ENCODE assay signal across 8 mouse cellular contexts in the genomic region with DNA sequence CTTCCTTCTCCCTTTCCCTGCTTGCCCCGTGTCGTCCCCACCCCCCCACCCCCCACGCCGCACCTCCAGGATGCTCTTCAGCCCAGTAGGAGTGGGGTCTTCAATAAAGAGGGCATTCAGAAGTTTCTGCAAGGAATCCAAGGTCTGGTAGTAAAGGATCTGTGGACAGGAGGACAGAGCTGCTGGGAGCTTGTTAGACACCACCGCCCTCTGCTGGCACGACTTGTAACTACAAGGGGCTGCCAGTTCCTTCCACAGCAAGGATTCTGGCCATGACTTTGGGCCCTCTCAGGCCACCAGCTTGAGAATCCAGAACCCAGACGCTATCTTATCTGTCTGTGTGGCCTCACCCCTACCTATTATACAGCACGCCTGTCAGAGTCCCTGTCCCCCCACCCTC. TPM values are rescaled to one million over a fixed set of nuclear protein-coding genes. Genes with fewer than 3 reads are reported as not detected.
DNase-seq lines count a peak whose midpoint lies in the region; ATAC-seq and TF ChIP-seq lines count a peak whose summit lies in the region.

No protein-coding gene starts in this region.

- peak overlapping the region; percentile 16; the same call in 1 of the 2 replicates for H3K4me3 ChIP-seq in hindbrain, embryonic 10.5 days
- H3K4me3 ChIP-seq in hindbrain, embryonic 12.5 days: no peak overlapping the region
- 0 out of 2 replicates have a peak overlapping the region, but pooled peaks have one; percentile 33 for H3K4me3 ChIP-seq in embryonic facial prominence, embryonic 10.5 days
- H3K4me3 ChIP-seq in kidney, embryonic 15.5 days (replicated peaks): 0 out of 2 replicates have a peak overlapping the region, but pooled peaks have one; percentile 5
- H3K4me3 ChIP-seq in limb, embryonic 15.5 days: no peak overlapping the region
- no peak overlapping the region for H3K4me3 ChIP-seq in midbrain, postnatal 0 days (ENCODE audit: low read depth, low read length)

- no peak overlapping the region for H3K9ac ChIP-seq in hindbrain, embryonic 12.5 days
- no peak overlapping the region for H3K9ac ChIP-seq in kidney, embryonic 15.5 days
- H3K9ac ChIP-seq in limb, embryonic 15.5 days: no peak overlapping the region
- no peak overlapping the region for H3K9ac ChIP-seq in midbrain, postnatal 0 days (replicated peaks; ENCODE audit: low read length, poor library complexity, severe bottlenecking)

- no peaks in the 10 kb centered on the region for H3K36me3 ChIP-seq in hindbrain, embryonic 10.5 days
- H3K36me3 ChIP-seq in hindbrain, embryonic 12.5 days: no peaks in the 10 kb centered on the region
- no peaks in the 10 kb centered on the region for H3K36me3 ChIP-seq in embryonic facial prominence, embryonic 10.5 days (replicated peaks)
- no peaks in the 10 kb centered on the region for H3K36me3 ChIP-seq in kidney, embryonic 15.5 days
- no peaks in the 10 kb centered on the region for H3K36me3 ChIP-seq in limb, embryonic 15.5 days
- no peaks in the 10 kb centered on the region for H3K36me3 ChIP-seq in midbrain, postnatal 0 days (ENCODE audit: insufficient read depth, low read length)

- no peak overlapping the region; the same call in 1 of the 2 replicates for H3K27ac ChIP-seq in hindbrain, embryonic 10.5 days
- no peak overlapping the region for H3K27ac ChIP-seq in hindbrain, embryonic 12.5 days
- H3K27ac ChIP-seq in embryonic facial prominence, embryonic 10.5 days (replicated peaks): no peak overlapping the region
- no peak overlapping the region for H3K27ac ChIP-seq in kidney, embryonic 15.5 days
- no peak overlapping the region for H3K27ac ChIP-seq in limb, embryonic 15.5 days
- H3K27ac ChIP-seq in midbrain, postnatal 0 days (ENCODE audit: low read depth, low read length): no peak overlapping the region

- no peak for ATAC-seq in hindbrain, embryonic 12.5 days (ENCODE audit: low FRiP score)
- peak; percentile 40; the same call in 1 of the 2 replicates for ATAC-seq in kidney, embryonic 15.5 days (replicated peaks; ENCODE audit: low FRiP score)
- ATAC-seq in limb, embryonic 15.5 days (ENCODE audit: insufficient number of reproducible peaks, low FRiP score, low TSS enrichment, low read depth): no peak
- peak; percentile 48; the same call in 1 of the 2 replicates for ATAC-seq in midbrain, postnatal 0 days (ENCODE audit: low FRiP score)

- no peaks in the 10 kb centered on the region for H3K9me3 ChIP-seq in hindbrain, embryonic 10.5 days
- H3K9me3 ChIP-seq in hindbrain, embryonic 12.5 days (replicated peaks): no peaks in the 10 kb centered on the region
- H3K9me3 ChIP-seq in embryonic facial prominence, embryonic 10.5 days: no peaks in the 10 kb centered on the region
- no peaks in the 10 kb centered on the region for H3K9me3 ChIP-seq in kidney, embryonic 15.5 days (replicated peaks)
- H3K9me3 ChIP-seq in limb, embryonic 15.5 days: no peaks in the 10 kb centered on the region
- no peaks in the 10 kb centered on the region for H3K9me3 ChIP-seq in midbrain, postnatal 0 days (ENCODE audit: low read length)

- H3K4me2 ChIP-seq in hindbrain, embryonic 12.5 days (replicated peaks): no peak overlapping the region; the same call in 1 of the 2 replicates
- peak overlapping the region; percentile 46 for H3K4me2 ChIP-seq in kidney, embryonic 15.5 days
- H3K4me2 ChIP-seq in limb, embryonic 15.5 days: peak overlapping the region; percentile 26; the same call in 1 of the 2 replicates
- peak overlapping the region; percentile 34 for H3K4me2 ChIP-seq in midbrain, postnatal 0 days (ENCODE audit: low read depth, low read length, poor library complexity, severe bottlenecking)

- peak; percentile 85 for DNase-seq in hindbrain, embryonic 10.5 days (ENCODE audit: low spot score)
- DNase-seq in embryonic facial prominence, embryonic 10.5 days (ENCODE audit: low spot score): peak; percentile 87
- DNase-seq in heart, adult 8-10 months (ENCODE audit: low spot score): peak; percentile 67
- DNase-seq in midbrain, postnatal 0 days (ENCODE audit: low spot score): peak; percentile 80
- DNase-seq in spleen, postnatal 14 days (ENCODE audit: low spot score in 2 of 2): peak; percentile 48 to 71

- peaks cover 31% of the 10 kb centered on the region for H3K4me1 ChIP-seq in hindbrain, embryonic 10.5 days (replicated peaks)
- peaks cover 9% of the 10 kb centered on the region; the same call in 1 of the 2 replicates for H3K4me1 ChIP-seq in hindbrain, embryonic 12.5 days
- peaks cover 16% of the 10 kb centered on the region for H3K4me1 ChIP-seq in embryonic facial prominence, embryonic 10.5 days
- H3K4me1 ChIP-seq in kidney, embryonic 15.5 days: peaks cover 14% of the 10 kb centered on the region
- H3K4me1 ChIP-seq in limb, embryonic 15.5 days: peaks cover 4% of the 10 kb centered on the region; the same call in 1 of the 2 replicates
- peaks cover 13% of the 10 kb centered on the region for H3K4me1 ChIP-seq in midbrain, postnatal 0 days (ENCODE audit: insufficient read depth, low read length)

- peak; percentile 95 for TF ChIP-seq CTCF in midbrain, postnatal 0 days (IDR thresholded peaks at IDR 0.05)

- 0 out of 2 replicates have a peak, but pooled peaks cover 17% of the 10 kb centered on the region for H3K27me3 ChIP-seq in hindbrain, embryonic 10.5 days (ENCODE audit: insufficient read depth, poor library complexity, severe bottlenecking)
- 0 out of 2 replicates have a peak, but pooled peaks cover 5% of the 10 kb centered on the region for H3K27me3 ChIP-seq in hindbrain, embryonic 12.5 days
- H3K27me3 ChIP-seq in embryonic facial prominence, embryonic 10.5 days (replicated peaks; ENCODE audit: low read depth, poor library complexity, severe bottlenecking): 0 out of 2 replicates have a peak, but pooled peaks cover 4% of the 10 kb centered on the region
- H3K27me3 ChIP-seq in kidney, embryonic 15.5 days: no peaks in the 10 kb centered on the region; the same call in 1 of the 2 replicates
- no peaks in the 10 kb centered on the region for H3K27me3 ChIP-seq in limb, embryonic 15.5 days
- H3K27me3 ChIP-seq in midbrain, postnatal 0 days (ENCODE audit: insufficient read depth, low read length): no peaks in the 10 kb centered on the region

- whole genome bisulfite sequencing in hindbrain, embryonic 10.5 days: 2% methylated on average over 8 of the region's 8 CpGs
- WGBS in hindbrain, embryonic 12.5 days: 4% methylated on average over 8 of the region's 8 CpGs
- 2% methylated on average over 8 of the region's 8 CpGs for WGBS in embryonic facial prominence, embryonic 10.5 days
- 0% methylated on average over 8 of the region's 8 CpGs for WGBS in kidney, embryonic 15.5 days
- 3% methylated on average over 8 of the region's 8 CpGs for WGBS in limb, embryonic 15.5 days
- 0% methylated on average over 6 of the region's 8 CpGs for WGBS in midbrain, postnatal 0 days

RNA-seq across cellular contexts. Expression of gene Mroh7, which starts 22.3 kb away (rescaled TPM):
- not detected in 2 replicates for polyA plus RNA-seq in hindbrain, embryonic 10.5 days (2016; fragmentation: Nextera tagmentation; extraction: Ambion mirVana)
- 0.81 and 0.91 TPM in 2 replicates for polyA plus RNA-seq in hindbrain, embryonic 12.5 days (2016; fragmentation: Nextera tagmentation; extraction: Ambion mirVana)
- 0.05 and 0.08 TPM in 2 replicates for polyA plus RNA-seq in embryonic facial prominence, embryonic 10.5 days (2016; fragmentation: Nextera tagmentation; extraction: Ambion mirVana)
- 1 to 10 TPM in 1 of 4 experiments, under 1 TPM in 3; 0.25 to 1.7 (median 0.40) TPM for total RNA-seq in heart, adult 8-10 months (2022)
- polyA plus RNA-seq in kidney, embryonic 15.5 days (2015; fragmentation: Nextera tagmentation; extraction: Ambion mirVana): 0.52 and 0.57 TPM in 2 replicates
- polyA plus RNA-seq in limb, embryonic 15.5 days (2015; fragmentation: Nextera tagmentation; extraction: Ambion mirVana): 0.15 and 0.29 TPM in 2 replicates
- total RNA-seq in midbrain, postnatal 0 days (2014; rRNA removed): 1.1 and 1.3 TPM in 2 replicates
- 0.59 and 0.64 TPM in 2 replicates for polyA plus RNA-seq in midbrain, postnatal 0 days (2015; fragmentation: Nextera tagmentation; extraction: Ambion mirVana)

RNA-seq across cellular contexts. Expression of gene Fam151a, which starts 25.3 kb away (rescaled TPM):
- not detected in 2 replicates for polyA plus RNA-seq in hindbrain, embryonic 10.5 days (2016; fragmentation: Nextera tagmentation; extraction: Ambion mirVana)
- not detected in 2 replicates for polyA plus RNA-seq in hindbrain, embryonic 12.5 days (2016; fragmentation: Nextera tagmentation; extraction: Ambion mirVana)
- polyA plus RNA-seq in embryonic facial prominence, embryonic 10.5 days (2016; fragmentation: Nextera tagmentation; extraction: Ambion mirVana): 0.11 and 0.40 TPM in 2 replicates
- under 1 TPM; 0.14 to 0.47 (median 0.19) TPM for total RNA-seq in heart, adult 8-10 months (2022)
- 5.3 and 5.7 TPM in 2 replicates for polyA plus RNA-seq in kidney, embryonic 15.5 days (2015; fragmentation: Nextera tagmentation; extraction: Ambion mirVana)
- polyA plus RNA-seq in limb, embryonic 15.5 days (2015; fragmentation: Nextera tagmentation; extraction: Ambion mirVana): 0.57 and 0.65 TPM in 2 replicates
- not detected in 2 replicates for total RNA-seq in midbrain, postnatal 0 days (2014; rRNA removed)
- not detected in 2 replicates for polyA plus RNA-seq in midbrain, postnatal 0 days (2015; fragmentation: Nextera tagmentation; extraction: Ambion mirVana)

RNA-seq across cellular contexts. Expression of gene Ttc4, which starts 29.7 kb away (rescaled TPM):
- polyA plus RNA-seq in hindbrain, embryonic 10.5 days (2016; fragmentation: Nextera tagmentation; extraction: Ambion mirVana): 100 and 107 TPM in 2 replicates
- polyA plus RNA-seq in hindbrain, embryonic 12.5 days (2016; fragmentation: Nextera tagmentation; extraction: Ambion mirVana): 97.6 and 99.6 TPM in 2 replicates
- polyA plus RNA-seq in embryonic facial prominence, embryonic 10.5 days (2016; fragmentation: Nextera tagmentation; extraction: Ambion mirVana): 107 and 117 TPM in 2 replicates
- total RNA-seq in heart, adult 8-10 months (2022): 10 to 100 TPM; 17.1 to 20.9 (median 19.0) TPM
- 98.1 and 104 TPM in 2 replicates for polyA plus RNA-seq in kidney, embryonic 15.5 days (2015; fragmentation: Nextera tagmentation; extraction: Ambion mirVana)
- 89.0 and 92.3 TPM in 2 replicates for polyA plus RNA-seq in limb, embryonic 15.5 days (2015; fragmentation: Nextera tagmentation; extraction: Ambion mirVana)
- 121 and 127 TPM in 2 replicates for total RNA-seq in midbrain, postnatal 0 days (2014; rRNA removed)
- polyA plus RNA-seq in midbrain, postnatal 0 days (2015; fragmentation: Nextera tagmentation; extraction: Ambion mirVana): 93.2 and 111 TPM in 2 replicates

RNA-seq across cellular contexts. Expression of gene Pars2, which starts 57.5 kb away (rescaled TPM):
- 16.5 and 17.9 TPM in 2 replicates for polyA plus RNA-seq in hindbrain, embryonic 10.5 days (2016; fragmentation: Nextera tagmentation; extraction: Ambion mirVana)
- 10.6 and 11.7 TPM in 2 replicates for polyA plus RNA-seq in hindbrain, embryonic 12.5 days (2016; fragmentation: Nextera tagmentation; extraction: Ambion mirVana)
- polyA plus RNA-seq in embryonic facial prominence, embryonic 10.5 days (2016; fragmentation: Nextera tagmentation; extraction: Ambion mirVana): 16.3 and 17.0 TPM in 2 replicates
- total RNA-seq in heart, adult 8-10 months (2022): 1 to 10 TPM; 3.9 to 5.7 (median 5.3) TPM
- 13.4 and 14.8 TPM in 2 replicates for polyA plus RNA-seq in kidney, embryonic 15.5 days (2015; fragmentation: Nextera tagmentation; extraction: Ambion mirVana)
- polyA plus RNA-seq in limb, embryonic 15.5 days (2015; fragmentation: Nextera tagmentation; extraction: Ambion mirVana): 12.4 and 14.0 TPM in 2 replicates
- 5.9 and 10.3 TPM in 2 replicates for total RNA-seq in midbrain, postnatal 0 days (2014; rRNA removed)
- polyA plus RNA-seq in midbrain, postnatal 0 days (2015; fragmentation: Nextera tagmentation; extraction: Ambion mirVana): 7.0 and 7.4 TPM in 2 replicates

Comparison
In these comparisons a context has a peak if more than half of its experiments do, and no peak if none do; other contexts are left out.
1. H3K4me3 ChIP-seq: peak in hindbrain, embryonic 10.5 days (single experiment), embryonic facial prominence, embryonic 10.5 days (single experiment) and kidney, embryonic 15.5 days (single experiment); none in hindbrain, embryonic 12.5 days (single experiment), limb, embryonic 15.5 days (single experiment) and midbrain, postnatal 0 days (single experiment).
2. ATAC-seq: peak in kidney, embryonic 15.5 days (single experiment) and midbrain, postnatal 0 days (single experiment); none in hindbrain, embryonic 12.5 days (single experiment) and limb, embryonic 15.5 days (single experiment).
3. Peak in every context shown above with its lines, with median percentiles within 50 percentile points of each other: DNase-seq.